Mouse (Mus musculus) kidney, adult 2 months (tissue): ENCODE results near the gene Nodal. TPM values are rescaled to one million over a fixed set of nuclear protein-coding genes. Genes with fewer than 3 reads are reported as not detected.
A peak's percentile ranks its signal among the peaks of the same experiment; 100 is the strongest.

ENCODE experiments used
- DNase-seq: peaks from one replicate; pipeline ENCODE4 v3.0.0; 2021
- H3K27ac ChIP-seq: fragments of 200-500 bp; 2 replicates; pipeline ENCODE4 v1.5.1; 2012; ENCODE audit warnings: low read depth, low read length, control low read depth, inconsistent platforms; ENCODE audit not compliant: insufficient read depth
- H3K27me3 ChIP-seq: fragments of 200-500 bp; replicated peaks from 2 replicates; pipeline ENCODE4 v1.6.1; 2012; ENCODE audit warnings: mild to moderate bottlenecking, moderate library complexity, low read length, inconsistent platforms; ENCODE audit not compliant: control insufficient read depth, insufficient read depth
- H3K36me3 ChIP-seq: fragments of 200-500 bp; 2 replicates; pipeline ENCODE4 v1.6.1; 2012; ENCODE audit warnings: mild to moderate bottlenecking, moderate library complexity, low read length, inconsistent platforms; ENCODE audit not compliant: control insufficient read depth, insufficient read depth
- H3K4me1 ChIP-seq: fragments of 200-500 bp; 2 replicates; pipeline ENCODE4 v1.6.1; 2011; ENCODE audit warnings: low read length; ENCODE audit not compliant: control insufficient read depth, insufficient read depth
- H3K4me3 ChIP-seq: fragments of 200-500 bp; 2 replicates; pipeline ENCODE4 v1.5.1; 2011; ENCODE audit warnings: mild to moderate bottlenecking, low read depth, low read length, control low read depth; ENCODE audit not compliant: insufficient read depth
- CTCF ChIP-seq: fragments of 200-500 bp; conservative IDR thresholded peaks from 2 replicates; pipeline ENCODE4 v1.5.1; 2011; ENCODE audit warnings: low read depth, mild to moderate bottlenecking, control low read depth, low read length, moderate library complexity, mixed read lengths; ENCODE audit not compliant: insufficient read depth, insufficient read length
- POLR2A ChIP-seq: fragments of 200-500 bp; IDR thresholded peaks from one replicate; pipeline ENCODE4 v1.6.1; 2011; ENCODE audit warnings: low read depth, low read length, control low read depth
- WGBS: fragments of 180-500 bp; shearing (Covaris S2); methylation state at CpG from one replicate; pipeline ENCODE4 v1.1.7; 2018; 5-methylcytosine and 5-hydroxymethylcytosine counted together
- polyA plus RNA-seq: library from polyadenylated mRNA; depleted of rRNA; stranded (reverse); fragments of >200 nt; gene quantifications from 2 replicates; pipeline ENCODE4 v1.2.3, GENCODE M21; 2012

Nodal gene
- polyA plus RNA-seq, 1 experiment, result 0.06 TPM

GRCm38 (mm10) chr10:61378050-61378449, 39.7 kb upstream of the Nodal start:
- Histone ChIP-seq H3K27ac (no peak overlapping the region), H3K36me3 (no peaks in the 10 kb centered on the region), H3K4me3 (no peak overlapping the region), H3K27me3 (no peaks in the 10 kb centered on the region), H3K4me1 (peaks cover 28% of the 10 kb centered on the region)
- TF ChIP-seq POLR2A (no peak), CTCF (no peak)
- WGBS, result 79% methylated on average over 5 of the region's 5 CpGs
- no peak for DNase-seq

- Histone ChIP-seq H3K4me1 (peaks cover 25% of the 10 kb centered on the region), H3K4me3 (no peak overlapping the region), H3K36me3 (no peaks in the 10 kb centered on the region), H3K27me3 (no peaks in the 10 kb centered on the region), H3K27ac (no peak overlapping the region)
- no peak for DNase-seq
- 68% methylated on average over 5 of the region's 5 CpGs for WGBS
- no peak for TF ChIP-seq POLR2A
- no peak for TF ChIP-seq CTCF
Observed at GRCm38 (mm10) chr10:61378698-61379097, 39.1 kb upstream of the Nodal start.

DNA sequence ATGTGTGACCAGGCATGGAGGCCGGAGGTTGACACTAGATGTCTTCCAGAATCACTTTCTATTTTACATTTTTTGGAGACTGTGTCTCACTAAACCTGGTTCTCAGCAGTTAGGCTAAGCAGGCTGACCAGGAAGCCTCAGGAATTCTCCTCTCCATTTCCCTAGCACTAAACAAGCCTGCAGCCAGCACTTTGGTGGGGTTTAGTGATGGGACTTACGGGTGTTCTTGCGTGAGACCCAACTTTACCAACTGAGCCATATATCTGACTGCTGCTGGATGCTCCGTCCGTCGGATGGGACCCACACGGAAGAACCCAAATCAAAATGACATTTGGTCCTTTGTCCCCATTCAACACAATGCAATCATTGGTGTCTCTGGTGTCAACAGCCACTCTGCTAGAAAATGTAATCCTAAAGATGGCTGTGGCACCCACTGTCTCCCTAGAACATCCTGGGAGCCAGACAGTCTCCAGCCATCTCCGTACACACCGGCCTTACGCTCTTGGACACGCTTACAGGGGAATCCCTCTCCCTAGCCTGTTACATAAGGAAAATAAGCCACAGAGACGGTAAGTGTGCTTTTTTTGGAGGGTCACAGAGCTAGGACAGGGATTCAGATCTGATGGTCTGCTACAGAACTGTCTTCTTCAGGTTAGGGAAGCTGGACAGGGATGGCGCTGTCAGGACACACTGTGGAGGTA, 38.3 kb upstream of the Nodal start:
- 83% methylated on average over 13 of the region's 13 CpGs for WGBS
- Histone ChIP-seq H3K4me3 (no peak overlapping the region), H3K36me3 (no peaks in the 10 kb centered on the region), H3K27me3 (no peaks in the 10 kb centered on the region), H3K27ac (peak overlapping the region; percentile 24; the same call in 1 of the 2 replicates), H3K4me1 (peaks cover 18% of the 10 kb centered on the region)
- no peak for TF ChIP-seq CTCF
- no peak for TF ChIP-seq POLR2A
- no peak for DNase-seq

DNA sequence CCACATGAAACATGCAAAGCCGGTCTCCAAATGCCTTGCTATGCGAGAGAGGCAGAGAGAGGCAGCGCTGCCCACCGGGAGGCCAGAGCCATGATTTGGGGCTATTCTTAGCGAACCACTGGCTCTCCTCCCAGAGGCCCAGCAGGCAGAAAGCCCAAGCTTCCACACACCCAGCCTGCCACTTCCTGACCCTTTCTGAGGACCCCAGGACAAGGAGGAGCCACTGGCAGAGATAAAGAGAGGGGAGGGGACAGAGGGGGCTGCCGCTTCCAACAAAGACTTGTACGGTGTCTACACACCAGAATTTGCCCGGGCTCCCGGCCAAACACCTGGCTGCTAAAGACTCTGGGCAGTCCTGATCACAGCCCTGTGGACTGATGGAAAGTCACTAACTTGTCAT, 37.6 kb upstream of the Nodal start:
- Histone ChIP-seq H3K4me3 (no peak overlapping the region), H3K27me3 (no peaks in the 10 kb centered on the region), H3K36me3 (no peaks in the 10 kb centered on the region), H3K4me1 (peaks cover 11% of the 10 kb centered on the region; the same call in 1 of the 2 replicates), H3K27ac (peak overlapping the region; percentile 49)
- TF ChIP-seq POLR2A (no peak), CTCF (no peak)
- 51% methylated on average over 9 of the region's 9 CpGs for WGBS
- DNase-seq, result peak; percentile 62

DNA sequence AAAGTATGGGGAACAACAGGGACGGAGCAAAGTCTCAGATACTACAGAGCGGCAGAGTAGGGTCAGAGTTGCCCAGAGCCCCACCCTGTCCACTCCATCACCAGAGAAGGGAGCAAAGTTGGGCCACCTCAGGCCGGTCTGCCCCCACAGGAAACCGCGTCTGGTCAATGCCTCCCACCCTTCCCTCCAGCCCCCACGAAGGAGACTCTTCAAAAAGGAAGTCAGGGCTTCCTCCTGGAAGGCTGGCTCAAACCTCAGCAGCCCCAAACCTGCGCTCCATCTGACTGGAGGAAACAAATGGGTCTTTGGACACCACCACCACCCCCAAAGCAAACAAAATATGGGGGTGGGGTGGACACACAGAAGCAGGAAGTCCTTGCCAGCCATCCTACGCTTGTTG, 35.9 kb upstream of the Nodal start:
- Histone ChIP-seq H3K27ac (peak overlapping the region; percentile 13; the same call in 1 of the 2 replicates), H3K27me3 (no peaks in the 10 kb centered on the region), H3K36me3 (no peaks in the 10 kb centered on the region), H3K4me1 (0 out of 2 replicates have a peak, but pooled peaks cover 11% of the 10 kb centered on the region), H3K4me3 (peak overlapping the region; percentile 81)
- peak; percentile 44 for DNase-seq
- 28% methylated on average over 8 of the region's 8 CpGs for WGBS
- TF ChIP-seq CTCF (no peak), POLR2A (no peak)

- Histone ChIP-seq H3K4me1 (0 out of 2 replicates have a peak, but pooled peaks cover 11% of the 10 kb centered on the region), H3K4me3 (peak overlapping the region; percentile 81), H3K27me3 (no peaks in the 10 kb centered on the region), H3K27ac (peak overlapping the region; percentile 40; the same call in 1 of the 2 replicates), H3K36me3 (no peaks in the 10 kb centered on the region)
- 10% methylated on average over 7 of the region's 8 CpGs for WGBS
- no peak for DNase-seq
- TF ChIP-seq POLR2A (no peak), CTCF (no peak)
Observed at GRCm38 (mm10) chr10:61382281-61382731, 35.5 kb upstream of the Nodal start.

DNA sequence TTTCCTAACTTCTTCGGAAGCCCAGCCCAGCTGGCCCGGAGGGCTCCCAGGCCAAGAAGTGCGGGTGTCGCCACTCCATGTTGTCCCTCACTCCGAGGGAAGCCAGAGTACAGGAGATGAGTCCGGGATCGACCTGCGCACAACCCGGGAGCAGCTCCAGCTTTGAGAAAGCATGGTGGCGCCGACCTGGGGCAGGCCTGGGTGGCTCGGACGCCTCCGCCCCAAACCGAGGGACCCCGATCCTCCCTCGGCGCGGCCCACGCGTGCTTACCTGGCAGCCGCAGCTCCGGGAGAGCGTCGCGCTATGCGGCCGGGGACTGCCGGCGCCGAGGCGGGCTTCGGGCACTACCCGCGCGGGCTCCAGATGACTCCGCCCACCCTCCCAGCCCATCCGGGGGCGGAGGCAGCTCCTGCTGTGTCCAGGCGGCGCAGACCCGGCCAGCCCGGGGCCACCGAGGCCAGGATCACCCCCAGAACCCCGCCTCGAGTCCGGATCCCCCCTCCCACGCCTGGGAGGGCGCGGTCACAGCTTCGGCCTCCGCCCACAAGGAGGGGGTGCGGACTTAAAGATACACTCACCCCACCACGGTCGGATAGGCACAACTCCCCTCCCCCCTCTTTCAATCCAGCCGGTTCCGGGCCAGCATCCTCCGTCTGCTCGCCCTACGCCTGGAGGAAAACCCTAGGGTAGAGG, 34.6 kb upstream of the Nodal start, which contains the start of gene Pald1:
Pald1 (minus strand) TSS at position 510 of the 694 bp plus-strand sequence.
- 0 out of 2 replicates have a peak, but pooled peaks cover 8% of the 10 kb centered on the region for H3K4me1 ChIP-seq
- H3K4me3 ChIP-seq, result peak within 1 kb of the TSS; percentile 81
- TF ChIP-seq CTCF, result no peak
- peak; percentile 19 for TF ChIP-seq POLR2A
- DNase-seq, result peak; percentile 85
- H3K36me3 ChIP-seq, result no peaks in the 10 kb centered on the region
- no peaks in the 10 kb centered on the region for H3K27me3 ChIP-seq
- 1% methylated on average over 60 of the region's 60 CpGs for WGBS
- H3K27ac ChIP-seq, result peak within 1 kb of the TSS; percentile 49
